Mouse (Mus musculus) spleen, adult 2 months (tissue): ENCODE data around the gene Sec63. TPM values are rescaled to one million over a fixed set of nuclear protein-coding genes. Genes with fewer than 3 reads are reported as not detected.

ENCODE experiments used
- DNase-seq, 2 experiments: peaks; one replicate each; pipeline versions ENCODE4 v3.0.0 to v3.0.0-alpha.2; 2012 to 2021; ENCODE audit warnings: low spot score in 2 of 2, low read depth in 1 of 2
- H3K27ac ChIP-seq: fragments of 200-500 bp; 2 replicates; pipeline ENCODE4 v1.5.1; 2012; ENCODE audit warnings: low read length, inconsistent platforms; ENCODE audit not compliant: insufficient read depth
- H3K27me3 ChIP-seq: fragments of 200-500 bp; 2 replicates; pipeline ENCODE4 v1.6.1; 2012; ENCODE audit warnings: mild to moderate bottlenecking, moderate library complexity, low read length, inconsistent platforms; ENCODE audit not compliant: control insufficient read depth, insufficient read depth
- H3K36me3 ChIP-seq: fragments of 200-500 bp; 2 replicates; pipeline ENCODE4 v1.6.1; 2012; ENCODE audit warnings: mild to moderate bottlenecking, low read length, inconsistent platforms; ENCODE audit not compliant: control insufficient read depth, insufficient read depth
- H3K4me1 ChIP-seq: fragments of 200-500 bp; 2 replicates; pipeline ENCODE4 v1.6.1; 2011; ENCODE audit warnings: inconsistent platforms; ENCODE audit not compliant: control insufficient read depth, insufficient read depth, insufficient read length
- H3K4me3 ChIP-seq: fragments of 200-500 bp; 2 replicates; pipeline ENCODE4 v1.5.1; 2011; ENCODE audit warnings: mild to moderate bottlenecking, inconsistent platforms; ENCODE audit not compliant: insufficient read depth, insufficient read length; ENCODE audit errors: extremely low read depth
- CTCF ChIP-seq: fragments of 200-500 bp; IDR thresholded peaks from 2 replicates; pipeline ENCODE4 v1.5.1; 2011; ENCODE audit warnings: mild to moderate bottlenecking, inconsistent platforms; ENCODE audit not compliant: insufficient read depth, insufficient read length, insufficient replicate concordance; ENCODE audit errors: extremely low read depth
- POLR2A ChIP-seq: fragments of 200-500 bp; IDR thresholded peaks from 2 replicates; pipeline ENCODE4 v1.6.1; 2011; ENCODE audit warnings: low read depth, low read length, inconsistent platforms
- WGBS: fragments of 180-500 bp; shearing (Covaris S2); methylation state at CpG from one replicate; pipeline ENCODE4 v1.1.7; 2018; 5-methylcytosine and 5-hydroxymethylcytosine counted together
- polyA plus RNA-seq: library from polyadenylated mRNA; depleted of rRNA; stranded (reverse); fragments of >200 nt; gene quantifications from 2 replicates; pipeline ENCODE4 v1.2.3, GENCODE M21; 2012

The Sec63 gene
- polyA plus RNA-seq, 1 experiment = 4.7 TPM

DNA sequence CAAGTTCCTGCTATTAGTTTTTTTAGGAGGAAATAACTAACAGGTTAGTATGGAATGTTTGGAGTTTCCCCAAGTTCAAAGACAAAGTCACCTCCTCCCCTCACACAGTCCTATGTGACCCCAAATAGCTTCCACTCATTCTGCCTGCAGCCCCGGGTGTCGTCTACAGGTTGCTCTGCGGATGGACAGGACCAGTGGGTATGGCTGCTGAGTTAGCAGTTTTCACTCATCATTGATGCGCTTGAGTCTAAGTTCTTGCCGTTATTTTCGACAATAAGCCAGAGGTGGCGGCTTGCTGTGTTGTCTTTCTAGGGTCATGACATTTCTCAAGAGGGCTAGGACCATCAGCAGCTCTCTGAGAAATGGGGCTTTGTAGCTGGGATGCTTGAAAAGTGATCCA, 100.2 kb downstream of the Sec63 start:
- TF ChIP-seq CTCF (no peak), POLR2A (no peak)
- 6% methylated on average over 7 of the region's 7 CpGs for WGBS
- Histone ChIP-seq H3K27me3 (no peaks in the 10 kb centered on the region), H3K36me3 (no peaks in the 10 kb centered on the region), H3K4me3 (peak overlapping the region; percentile 59), H3K27ac (peak overlapping the region; percentile 88), H3K4me1 (peaks cover 2% of the 10 kb centered on the region)
- DNase-seq = peak in 1 of 2 experiments; percentile 21

DNA sequence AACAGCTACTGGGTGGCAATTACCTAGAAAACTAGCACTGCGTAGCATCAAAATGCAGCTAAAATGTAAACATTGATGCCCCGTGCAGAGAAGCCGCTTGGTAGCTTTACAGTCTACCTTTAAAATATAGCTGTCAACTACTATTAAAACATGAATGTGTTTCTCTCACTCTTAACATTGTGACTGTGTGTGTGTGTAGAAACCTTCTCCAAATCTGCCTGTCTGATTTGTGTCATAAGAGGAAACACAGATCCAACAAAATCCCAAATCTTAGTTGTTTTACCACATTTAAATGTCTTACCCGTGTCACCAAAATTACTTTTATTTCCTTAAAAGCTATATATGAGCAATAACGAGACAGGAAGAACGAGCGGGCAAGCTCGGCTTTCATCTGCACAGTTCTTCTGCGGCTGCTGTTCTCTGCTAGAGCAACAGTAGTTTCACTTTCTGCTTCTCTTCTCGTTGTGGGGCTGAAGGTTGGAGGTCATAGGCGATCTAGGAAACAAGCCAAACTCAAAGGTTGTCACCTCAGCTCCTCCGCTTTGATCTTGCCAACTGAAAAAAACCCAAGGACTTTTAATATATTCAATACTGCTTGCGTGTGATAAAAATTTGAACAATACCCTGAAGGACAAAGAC, 100.9 kb downstream of the Sec63 start:
- H3K4me1 ChIP-seq = peaks cover 2% of the 10 kb centered on the region
- no peaks in the 10 kb centered on the region for H3K36me3 ChIP-seq
- peak; percentile 68 to 70 for DNase-seq
- peak overlapping the region; percentile 88 for H3K27ac ChIP-seq
- TF ChIP-seq POLR2A (peak; percentile 26), CTCF (no peak)
- peak overlapping the region; percentile 59 for H3K4me3 ChIP-seq
- no peaks in the 10 kb centered on the region for H3K27me3 ChIP-seq
- 3% methylated on average over 13 of the region's 13 CpGs for WGBS

- DNase-seq = no peak
- Histone ChIP-seq H3K36me3 (no peaks in the 10 kb centered on the region), H3K27ac (peak overlapping the region; percentile 67), H3K4me1 (peaks cover 2% of the 10 kb centered on the region), H3K4me3 (peak overlapping the region; percentile 16), H3K27me3 (no peaks in the 10 kb centered on the region)
- WGBS = 40% methylated on average over 4 of the region's 4 CpGs
- no peak for TF ChIP-seq POLR2A
- TF ChIP-seq CTCF = no peak
These were observed 101.5 kb downstream of the Sec63 start for GRCm38 (mm10) chr10:42862806-42863205.

- DNase-seq = no peak
- TF ChIP-seq CTCF = no peak
- no peak for TF ChIP-seq POLR2A
- Histone ChIP-seq H3K27me3 (no peaks in the 10 kb centered on the region), H3K4me3 (peak overlapping the region; percentile 45), H3K4me1 (peaks cover 10% of the 10 kb centered on the region), H3K27ac (peak overlapping the region; percentile 53), H3K36me3 (no peaks in the 10 kb centered on the region)
- 27% methylated on average over 31 of the region's 31 CpGs for WGBS
These were observed 102.5 kb downstream of the Sec63 start for GRCm38 (mm10) chr10:42863621-42864391.

- Histone ChIP-seq H3K27ac (no peak overlapping the region), H3K27me3 (no peaks in the 10 kb centered on the region), H3K36me3 (no peaks in the 10 kb centered on the region), H3K4me1 (peaks cover 10% of the 10 kb centered on the region), H3K4me3 (no peak overlapping the region)
- TF ChIP-seq POLR2A (no peak), CTCF (no peak)
- 76% methylated on average over 5 of the region's 5 CpGs for WGBS
- no peak for DNase-seq
These were observed 103.4 kb downstream of the Sec63 start for GRCm38 (mm10) chr10:42864696-42865095.

- no peaks in the 10 kb centered on the region for H3K27me3 ChIP-seq
- TF ChIP-seq CTCF (no peak), POLR2A (no peak)
- peaks cover 8% of the 10 kb centered on the region; the same call in 1 of the 2 replicates for H3K4me1 ChIP-seq
- 56% methylated on average over 9 of the region's 9 CpGs for WGBS
- peak in 1 of 2 experiments; percentile 20 for DNase-seq
- peak overlapping the region; percentile 4; the same call in 1 of the 2 replicates for H3K27ac ChIP-seq
- H3K36me3 ChIP-seq = no peaks in the 10 kb centered on the region
- no peak overlapping the region for H3K4me3 ChIP-seq
These were observed 107.1 kb downstream of the Sec63 start for GRCm38 (mm10) chr10:42868416-42868815.
